Mouse (Mus musculus) MN1 (cell line): Measurements from ENCODE around the gene Ensa.
"Not testable (repeated sequence)": the region's sequence is repeated elsewhere in the genome, so short reads cannot be mapped to it uniquely, and the experiment has no call there.

Source experiments
- DNase-seq: peaks from one replicate; pipeline ENCODE4 v3.0.0-alpha.2; 2016; ENCODE audit warnings: low spot score

Gene Ensa

GRCm38 (mm10) chr3:95624628-95625503 lies at the start of gene Ensa:
Gene Ensa, plus strand, starts transcription at chr3:95624993.
- DNase-seq: peak; percentile 99

GRCm38 (mm10) chr3:95587754-95588603 lies 36.8 kb upstream of the Ensa start:
- peak; percentile 42 for DNase-seq

GRCm38 (mm10) chr3:95588604-95589086 lies 36.1 kb upstream of the Ensa start, which contains the start of gene Golph3l:
Gene Golph3l, plus strand, starts transcription at chr3:95588934.
- peak; percentile 98 for DNase-seq

DNA sequence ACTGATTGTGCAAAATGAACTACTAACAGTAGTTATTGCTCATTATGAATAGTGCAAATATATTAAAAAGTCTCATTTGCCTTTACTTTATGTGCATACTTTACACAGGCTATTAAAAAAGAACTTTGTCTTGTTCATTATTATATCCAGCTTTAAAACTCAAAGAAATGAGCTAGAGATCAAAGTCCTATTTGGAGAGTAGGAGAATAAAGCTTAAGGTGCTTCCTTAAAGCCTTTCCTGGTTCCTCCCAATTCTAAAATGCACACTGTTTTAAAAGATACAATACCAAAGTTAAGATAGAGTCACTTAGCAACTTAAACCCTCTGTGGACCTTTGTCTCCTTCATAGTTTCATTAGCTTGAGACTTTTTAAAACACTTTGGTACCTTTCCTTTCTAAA lies 26.1 kb upstream of the Ensa start:
- DNase-seq: no peak

DNA sequence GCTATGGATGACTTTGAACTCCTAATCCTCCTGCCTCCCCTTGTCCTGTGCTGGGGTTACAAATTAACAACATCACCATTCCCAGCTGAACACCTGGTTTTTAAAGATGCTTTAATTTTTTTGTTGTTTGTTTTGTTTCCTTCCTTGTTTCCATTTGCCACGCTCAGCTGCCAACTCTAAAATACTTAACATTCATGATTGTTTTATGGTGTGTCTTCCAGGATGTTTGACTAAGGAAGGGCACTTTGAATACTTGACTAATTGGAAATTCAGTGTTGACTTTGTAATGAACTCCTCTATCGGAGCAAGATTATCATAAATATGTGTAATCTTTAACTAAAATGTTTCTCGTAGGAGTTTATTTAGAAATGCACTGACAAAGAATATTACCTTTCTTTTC lies 23.5 kb upstream of the Ensa start:
- DNase-seq: no peak

DNA sequence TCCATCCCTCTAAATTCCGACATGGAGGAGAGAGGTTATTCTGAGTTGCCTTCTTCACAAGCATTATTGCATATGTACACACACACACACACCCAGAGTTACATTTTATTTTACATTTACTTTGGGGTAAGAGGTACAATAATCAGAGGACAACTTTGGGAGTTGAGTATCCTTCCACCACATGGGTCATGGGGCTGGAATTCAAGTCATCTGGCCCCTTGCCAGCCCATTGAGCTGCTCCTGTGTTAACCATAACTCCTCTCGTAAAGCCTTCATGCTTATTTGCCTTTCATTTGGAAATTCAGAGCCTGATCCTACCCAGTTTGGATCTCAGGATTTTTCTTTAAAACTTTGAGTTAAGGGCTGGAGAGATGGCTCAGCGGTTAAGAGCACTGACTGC lies 18.7 kb upstream of the Ensa start:
- DNase-seq: no peak

DNA sequence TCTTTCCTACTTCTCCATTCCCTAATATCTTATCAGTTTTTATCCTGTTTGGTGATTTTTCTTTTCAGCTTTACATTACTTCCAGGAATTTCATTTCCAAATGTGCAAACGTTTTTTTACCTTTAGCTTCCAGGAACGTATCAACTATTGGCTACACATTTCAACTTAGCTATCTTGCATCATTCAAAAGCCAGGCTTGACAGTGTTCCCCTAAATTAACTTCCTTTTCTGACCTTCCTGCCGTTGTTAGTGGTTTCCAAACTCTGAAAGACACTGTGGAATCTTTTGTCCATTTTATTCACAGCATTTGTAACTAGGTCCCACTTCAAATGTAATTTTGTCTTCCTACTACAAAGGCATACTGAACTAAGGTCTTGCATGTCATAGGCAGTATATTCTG lies 15.6 kb upstream of the Ensa start:
- no peak for DNase-seq

- DNase-seq: no peak
Observed at GRCm38 (mm10) chr3:95613996-95614395, 10.8 kb upstream of the Ensa start.

- peak; percentile 59 for DNase-seq
Observed at GRCm38 (mm10) chr3:95618511-95618910, 6.3 kb upstream of the Ensa start.

DNA sequence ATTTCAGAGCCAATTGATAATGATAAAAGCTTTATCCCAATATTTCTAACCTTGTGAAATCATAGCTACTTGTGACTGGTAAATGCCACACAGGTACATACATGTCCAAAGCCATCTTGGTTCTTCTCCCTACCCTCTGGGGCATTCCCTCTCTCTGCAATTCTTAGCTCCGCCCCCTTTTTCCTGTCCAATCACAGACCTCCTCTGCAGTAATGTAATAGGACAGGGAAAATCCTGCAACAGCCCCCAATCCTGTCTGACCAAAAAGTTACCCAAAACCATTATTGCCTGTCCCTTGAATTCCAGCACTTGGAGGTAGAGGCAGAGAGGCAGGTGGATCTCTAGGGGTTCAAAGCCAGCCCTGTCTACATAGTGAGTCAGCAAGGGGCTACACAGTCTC lies 3.6 kb upstream of the Ensa start:
- DNase-seq: no peak

GRCm38 (mm10) chr3:95622421-95622820 lies 2.4 kb upstream of the Ensa start:
- not testable (repeated sequence) for DNase-seq

- DNase-seq: no peak
Observed at GRCm38 (mm10) chr3:95623551-95623950, 1.2 kb upstream of the Ensa start.

GRCm38 (mm10) chr3:95623991-95624515 lies 740 bp upstream of the Ensa start:
- not testable (repeated sequence) for DNase-seq

GRCm38 (mm10) chr3:95627763-95628162 lies 3.0 kb downstream of the Ensa start:
- peak; percentile 47 for DNase-seq

DNA sequence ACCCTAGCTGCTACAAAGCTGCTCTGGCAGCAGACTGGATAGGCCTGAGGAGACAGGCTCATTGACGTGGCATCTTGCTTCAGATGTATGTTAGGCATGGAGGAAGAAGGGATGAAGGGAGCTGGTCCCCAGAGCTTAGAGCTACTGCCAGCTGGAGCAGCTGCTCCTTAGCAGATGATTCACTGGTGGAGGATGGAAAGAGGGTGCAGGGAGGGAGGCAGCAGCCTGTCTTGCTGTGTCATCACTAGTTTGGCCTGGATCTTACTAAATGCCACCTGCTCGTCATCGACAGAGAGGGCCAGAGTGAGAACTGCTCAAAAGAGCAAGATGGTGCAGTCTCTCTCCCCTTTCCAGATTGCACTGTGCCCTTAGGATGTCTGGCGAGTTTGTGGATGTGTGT lies 5.0 kb downstream of the Ensa start:
- DNase-seq: peak; percentile 85

- DNase-seq: no peak
Observed at GRCm38 (mm10) chr3:95630856-95631255, 6.1 kb downstream of the Ensa start.

DNA sequence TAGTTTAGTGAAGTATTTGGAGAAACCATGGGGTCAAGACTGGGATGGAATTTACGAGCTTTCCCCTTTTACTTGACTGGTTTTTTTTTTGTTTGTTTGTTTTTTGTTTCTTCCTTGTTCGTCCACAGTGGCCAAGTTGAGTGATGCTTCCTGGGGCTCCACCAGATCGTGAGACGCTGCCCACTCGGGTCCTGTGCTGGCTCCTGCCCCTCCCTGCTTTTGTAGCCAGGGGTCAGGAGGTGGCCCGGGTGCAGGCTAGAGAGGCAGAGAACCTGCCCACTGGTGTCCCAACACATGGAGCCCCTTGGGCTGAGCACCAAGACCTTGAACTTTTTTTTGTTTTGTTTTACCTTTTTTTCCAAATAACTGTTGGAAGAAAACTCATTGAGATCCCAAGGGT lies 6.5 kb downstream of the Ensa start:
- DNase-seq: no peak

- peak; percentile 44 for DNase-seq
Observed at GRCm38 (mm10) chr3:95632648-95633588, 8.1 kb downstream of the Ensa start.

DNA sequence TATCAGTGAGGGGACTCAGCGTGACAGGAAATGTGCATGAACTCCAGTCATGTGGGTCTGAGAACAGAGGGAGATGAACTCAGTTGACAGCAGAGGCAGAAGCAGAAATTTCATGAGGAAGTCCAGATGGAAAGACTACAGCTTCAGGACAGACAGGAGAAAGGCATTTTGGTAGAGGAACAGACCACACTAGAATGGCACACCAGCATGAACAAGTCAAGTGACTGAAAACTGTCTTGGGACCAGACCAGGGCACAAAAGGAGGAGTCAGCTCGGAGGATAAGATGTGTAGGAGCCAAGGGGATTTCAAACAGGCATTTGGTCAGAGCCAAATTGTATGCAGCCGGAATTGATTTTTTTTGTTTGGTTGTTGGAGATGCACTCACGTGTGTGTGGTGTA lies 10.8 kb downstream of the Ensa start:
- DNase-seq: no peak

DNA sequence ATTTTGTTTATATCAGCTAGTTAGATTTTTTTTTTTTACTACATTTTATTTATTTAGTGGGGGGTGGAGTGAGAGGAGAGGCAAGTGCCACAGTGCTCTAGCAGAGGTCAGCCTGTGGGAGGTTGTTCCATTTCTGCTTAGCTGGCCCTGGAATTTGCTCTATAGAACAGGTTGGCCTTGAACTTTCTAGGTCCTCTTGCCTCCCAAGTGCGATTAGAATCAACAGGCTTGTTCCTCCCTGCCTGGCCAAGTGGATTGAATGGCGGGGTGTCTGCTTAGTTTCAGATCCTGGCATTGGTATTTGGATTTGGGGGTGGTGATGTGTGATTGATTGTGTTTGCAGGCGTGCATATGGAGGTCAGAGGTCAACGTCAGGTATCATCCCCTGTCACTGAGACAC lies 11.3 kb downstream of the Ensa start:
- no peak for DNase-seq

DNA sequence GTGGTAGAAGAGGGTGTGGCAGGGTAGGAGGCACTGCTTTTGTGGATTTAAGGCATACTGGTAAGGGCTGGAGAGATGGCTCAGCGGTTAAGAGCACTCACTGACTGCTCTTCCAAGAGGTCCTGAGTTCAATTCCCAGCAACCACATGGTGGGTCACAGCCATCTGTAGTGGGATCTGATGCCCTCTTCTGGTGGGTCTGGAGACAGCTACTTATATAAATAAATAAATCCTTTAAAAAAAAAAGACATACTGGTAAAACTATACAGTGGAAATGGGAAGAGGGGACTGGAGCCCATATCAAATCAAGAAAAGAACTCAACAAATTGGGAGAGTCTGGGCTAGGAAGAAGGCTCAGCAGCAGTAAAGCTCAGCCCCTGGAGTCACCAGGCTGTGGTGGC lies 14.9 kb downstream of the Ensa start:
- no peak for DNase-seq
